Mouse (Mus musculus) gastrocnemius, postnatal 25 days (tissue): ENCODE data around the gene Cwh43. TPM values are rescaled to one million over a fixed set of nuclear protein-coding genes. Genes with fewer than 3 reads are reported as not detected.

Experiments
- DNase-seq: peaks from one replicate; pipeline ENCODE4 v3.0.0; 2022
- total RNA-seq, 2 experiments: library from RNA; stranded (reverse); gene quantifications; 1 replicate in 1 of 2; 2 replicates in 1 of 2; pipeline ENCODE4 v1.2.3; 2021

The Cwh43 gene
- total RNA-seq, 2 experiments from 2014 or later: not detected

- DNase-seq: no peak
Measured at GRCm38 (mm10) chr5:73399768-73400526, 5.9 kb upstream of the Cwh43 start.

- DNase-seq: peak; percentile 28
Measured at GRCm38 (mm10) chr5:73401341-73401740, 4.5 kb upstream of the Cwh43 start.

DNA sequence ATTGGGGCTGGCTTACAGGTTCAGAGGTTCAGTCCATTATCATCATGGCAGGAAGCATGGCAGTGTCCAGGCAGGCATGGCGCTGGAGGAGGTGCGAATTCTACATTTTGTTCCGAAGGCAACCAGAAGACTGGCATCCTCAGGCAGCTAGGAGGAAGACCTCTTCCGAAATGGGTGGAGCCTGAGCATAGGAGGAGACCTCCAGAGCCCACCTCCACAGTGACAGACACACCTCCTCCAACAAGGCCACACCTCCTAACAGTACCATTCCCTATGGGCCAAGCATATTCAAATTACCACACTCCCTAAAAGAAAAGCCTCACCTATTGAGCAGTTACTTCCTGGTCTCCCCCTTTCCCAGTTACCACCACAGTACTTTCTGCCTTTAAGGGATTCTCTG is 3.0 kb upstream of the Cwh43 start:
- DNase-seq: no peak

DNA sequence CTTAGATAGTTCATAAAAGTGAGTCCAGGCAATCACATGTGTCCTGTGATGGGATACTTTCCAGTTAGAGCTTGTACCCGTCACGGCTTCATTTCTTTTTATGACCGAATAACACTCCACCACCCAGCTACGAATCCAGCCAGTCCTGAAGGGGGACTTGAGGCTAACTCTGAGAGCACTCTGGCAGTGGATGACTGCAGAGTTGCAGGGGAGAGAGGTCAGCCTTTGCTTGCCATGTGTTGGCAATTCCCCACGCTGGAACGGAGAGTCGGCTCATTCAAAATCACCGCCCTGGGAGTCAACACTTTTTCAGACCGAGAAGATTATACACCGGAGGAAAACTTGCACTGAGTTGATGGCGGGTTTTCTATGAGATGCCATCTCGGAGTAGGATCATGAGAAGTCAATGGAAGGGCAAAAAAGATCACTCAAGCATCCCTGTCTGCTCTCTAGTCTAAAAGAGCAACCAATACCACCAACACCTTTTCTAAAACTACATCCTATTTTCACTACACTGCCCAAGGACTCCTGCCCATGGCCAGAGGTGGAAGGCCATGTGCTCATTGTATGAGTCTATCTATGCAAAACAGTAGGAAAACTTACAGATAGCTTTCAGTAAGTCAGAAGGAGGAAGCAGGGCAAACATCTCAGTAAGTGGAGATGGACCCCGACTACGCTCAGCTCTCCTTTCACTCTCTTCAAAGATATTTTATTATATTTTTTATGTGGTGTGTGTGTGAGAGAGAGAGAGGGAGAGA is 2.4 kb upstream of the Cwh43 start:
- DNase-seq: no peak

GRCm38 (mm10) chr5:73404790-73405189 is 1.1 kb upstream of the Cwh43 start:
- DNase-seq: no peak

GRCm38 (mm10) chr5:73406861-73407260 is 986 bp downstream of the Cwh43 start:
- no peak for DNase-seq

- no peak for DNase-seq
Measured at GRCm38 (mm10) chr5:73409970-73410369, 4.1 kb downstream of the Cwh43 start.

DNA sequence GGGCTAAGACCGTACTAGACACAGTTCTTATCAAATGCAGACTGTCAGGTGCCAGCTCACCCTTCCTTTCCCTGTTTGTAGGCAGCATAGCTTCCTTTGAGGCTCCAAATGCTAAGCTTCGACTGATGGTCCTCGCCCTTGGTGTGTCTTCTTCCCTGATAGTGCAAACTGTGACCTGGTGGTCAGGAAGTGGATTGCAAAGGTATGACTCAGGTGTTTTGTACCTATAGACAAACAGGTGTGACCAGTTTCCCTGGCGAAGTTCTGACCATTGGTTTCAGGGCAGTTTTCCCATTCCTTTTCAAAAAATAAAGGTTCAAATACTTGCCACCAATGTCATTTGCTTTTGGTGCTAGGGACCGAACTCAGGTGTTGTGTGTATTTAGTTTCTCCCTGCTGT is 5.9 kb downstream of the Cwh43 start:
- no peak for DNase-seq

- no peak for DNase-seq
Measured at GRCm38 (mm10) chr5:73414172-73414571, 8.3 kb downstream of the Cwh43 start.

- no peak for DNase-seq
Measured at GRCm38 (mm10) chr5:73419045-73419695, 13.3 kb downstream of the Cwh43 start.

- no peak for DNase-seq
Measured at GRCm38 (mm10) chr5:73426824-73427223, 20.9 kb downstream of the Cwh43 start.

- peak; percentile 13 for DNase-seq
Measured at GRCm38 (mm10) chr5:73431581-73431980, 25.7 kb downstream of the Cwh43 start.

GRCm38 (mm10) chr5:73432805-73433204 is 26.9 kb downstream of the Cwh43 start:
- no peak for DNase-seq

GRCm38 (mm10) chr5:73434764-73435163 is 28.9 kb downstream of the Cwh43 start:
- no peak for DNase-seq

- no peak for DNase-seq
Measured at GRCm38 (mm10) chr5:73442176-73442575, 36.3 kb downstream of the Cwh43 start.

DNA sequence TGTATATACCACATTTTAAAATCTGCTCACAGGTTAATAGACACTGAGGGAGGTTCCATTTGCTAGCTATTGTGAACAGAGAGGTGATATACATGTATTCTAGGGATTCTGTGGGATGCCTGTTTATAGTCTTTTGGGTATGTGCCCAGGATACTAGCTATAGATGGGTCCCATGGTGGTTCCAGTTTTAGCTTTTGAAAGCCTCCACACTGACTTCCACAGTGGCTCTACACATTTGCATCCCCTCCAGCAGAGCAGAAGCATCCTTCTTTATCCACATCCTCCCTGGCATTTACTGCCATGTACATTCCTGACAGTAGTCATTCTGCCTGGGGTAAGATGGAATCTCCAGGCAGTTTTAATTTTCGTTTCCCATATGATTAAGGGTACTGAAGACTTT is 44.4 kb downstream of the Cwh43 start:
- DNase-seq: no peak

DNA sequence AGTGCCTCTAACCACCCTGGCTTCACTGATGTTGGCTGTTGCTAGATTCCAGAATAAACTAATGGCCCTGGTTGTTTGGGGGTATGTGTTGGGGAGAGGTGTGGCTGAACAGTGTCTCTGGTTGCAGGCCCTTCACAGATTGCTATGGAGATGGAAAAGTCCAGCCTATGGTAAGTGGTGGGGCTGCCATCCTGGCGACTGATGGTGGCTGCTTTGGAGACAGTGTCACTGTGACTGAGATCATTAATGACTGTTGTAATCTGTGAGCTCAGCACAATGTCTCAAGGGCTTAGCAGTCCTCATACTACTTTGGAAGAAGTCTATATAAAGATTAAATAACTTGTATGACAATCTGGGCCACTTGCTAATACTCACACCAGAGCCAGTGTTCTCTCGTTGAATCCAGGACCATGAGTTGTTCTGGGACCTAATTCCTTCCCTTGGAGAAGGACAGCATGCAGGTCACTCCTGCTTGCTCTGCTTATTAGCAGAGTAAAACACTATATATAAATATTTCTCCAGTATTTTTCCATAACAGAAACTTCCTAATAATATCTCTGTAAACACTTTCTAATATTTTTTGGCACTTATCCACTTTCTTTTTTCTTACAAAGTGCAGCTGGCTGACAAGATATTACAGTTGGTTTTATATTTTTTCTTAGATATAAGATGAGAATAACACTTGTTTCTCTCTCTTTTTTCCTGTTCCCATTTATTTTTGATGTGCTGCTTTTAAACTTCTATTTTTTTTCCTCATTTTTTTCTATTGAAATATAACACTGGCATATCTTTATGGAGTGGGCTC is 48.8 kb downstream of the Cwh43 start:
- DNase-seq: no peak

DNA sequence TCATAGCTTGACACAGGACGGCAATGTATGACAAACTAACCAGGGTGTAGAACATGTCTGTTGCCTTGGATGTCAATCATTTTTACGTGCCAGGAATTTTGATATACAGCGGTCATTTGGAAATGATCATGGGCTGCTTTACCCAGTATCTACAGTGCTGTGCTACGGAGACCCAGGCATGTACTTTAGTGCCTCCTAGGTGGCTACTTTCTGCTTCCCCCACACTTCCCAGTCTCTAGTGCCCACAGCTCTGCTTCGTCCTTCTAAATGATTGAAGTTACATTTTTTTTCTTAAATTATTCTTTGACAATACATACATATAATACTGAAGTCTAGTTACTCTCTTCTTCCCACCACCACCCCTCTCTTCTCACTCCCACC is 49.4 kb downstream of the Cwh43 start:
- no peak for DNase-seq

DNA sequence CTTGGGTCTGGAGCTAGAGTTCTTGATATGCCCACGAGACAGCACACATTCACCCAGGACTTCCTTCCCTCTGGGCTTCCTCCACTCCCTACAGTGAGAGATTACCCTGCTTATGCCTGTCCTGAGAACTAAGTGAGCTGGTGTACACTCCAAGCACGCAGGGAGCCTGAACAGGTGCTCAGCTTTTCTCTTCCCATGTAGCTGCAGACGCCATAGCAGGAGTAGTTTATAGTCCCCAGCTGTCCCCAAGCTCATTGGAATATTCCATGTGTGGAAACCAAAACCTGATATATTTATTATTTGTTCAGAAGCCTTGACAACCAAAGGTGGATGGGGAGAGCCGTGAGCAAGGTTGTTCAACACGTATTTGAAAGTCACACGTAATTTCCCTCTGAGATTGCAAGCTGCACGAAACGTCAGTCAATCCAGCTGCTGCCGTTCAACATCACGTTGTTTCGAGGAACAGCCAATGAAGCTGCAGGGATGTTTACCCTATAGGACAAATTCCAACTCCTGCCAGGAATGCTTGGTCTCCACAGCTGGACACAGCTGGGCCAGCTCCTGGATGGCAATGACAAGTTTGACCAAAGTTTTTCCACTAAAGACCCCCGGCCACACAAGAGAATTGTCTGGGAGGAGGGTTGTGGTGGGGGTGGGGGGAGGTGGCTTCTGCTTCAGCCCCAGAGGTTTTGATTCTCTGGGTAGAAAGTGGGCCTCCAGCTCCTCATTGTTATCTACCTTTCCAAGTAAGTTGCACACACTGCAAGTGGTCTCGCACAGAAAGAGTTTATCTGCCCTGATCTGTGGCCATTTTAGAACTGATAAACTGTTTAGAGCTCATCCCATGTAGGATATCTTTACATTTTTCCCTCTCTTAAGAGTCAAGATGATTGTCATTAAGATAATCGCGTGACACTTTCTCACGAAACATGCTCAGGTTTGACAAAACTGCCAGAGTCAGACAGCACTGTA is 62.9 kb downstream of the Cwh43 start:
- DNase-seq: no peak

GRCm38 (mm10) chr5:73474412-73475405 is 68.8 kb downstream of the Cwh43 start:
- no peak for DNase-seq
